Mouse (Mus musculus) liver, postnatal 0 days (tissue): Measurements from ENCODE around the gene Mybpc3. TPM values are rescaled to one million over a fixed set of nuclear protein-coding genes. Genes with fewer than 3 reads are reported as not detected.

ENCODE experiments used
- ATAC-seq: fragments of 200-750 bp; cut with Nextera tagmentation; 2 replicates; pipeline ENCODE4 v1.8.0; 2017; ENCODE audit warnings: mild to moderate bottlenecking, moderate library complexity
- DNase-seq: peaks from one replicate; pipeline ENCODE4 v3.0.0-alpha.2; 2016
- H3K27ac ChIP-seq: fragments of 300-500 bp; sonication (generic); 2 replicates; pipeline ENCODE4 v1.5.1; 2014; ENCODE audit warnings: antibody characterized with exemption, moderate library complexity, mild to moderate bottlenecking, low read depth
- H3K27me3 ChIP-seq: fragments of 300-500 bp; sonication (generic); 2 replicates; pipeline ENCODE4 v1.6.1; 2014; ENCODE audit warnings: low read length, control low read depth, mixed read lengths; ENCODE audit not compliant: insufficient read depth
- H3K36me3 ChIP-seq: fragments of 300-500 bp; sonication (generic); replicated peaks from 2 replicates; pipeline ENCODE4 v1.6.1; 2014; ENCODE audit warnings: mild to moderate bottlenecking, control low read depth, low read length, moderate library complexity, mixed read lengths; ENCODE audit not compliant: insufficient read depth
- H3K4me1 ChIP-seq: fragments of 300-500 bp; sonication (generic); 2 replicates; pipeline ENCODE4 v1.6.1; 2014; ENCODE audit warnings: antibody characterized with exemption, mild to moderate bottlenecking, control low read depth; ENCODE audit not compliant: insufficient read depth
- H3K4me2 ChIP-seq: fragments of 300-500 bp; sonication (generic); 2 replicates; pipeline ENCODE4 v1.6.1; 2014; ENCODE audit warnings: low read depth, mild to moderate bottlenecking, low read length, moderate library complexity, mixed read lengths
- H3K4me3 ChIP-seq: fragments of 300-500 bp; sonication (generic); 2 replicates; pipeline ENCODE4 v1.5.1; 2014; ENCODE audit warnings: low read depth, low read length
- H3K9ac ChIP-seq: fragments of 300-500 bp; sonication (generic); replicated peaks from 2 replicates; pipeline ENCODE4 v1.6.1; 2014; ENCODE audit warnings: mild to moderate bottlenecking, moderate library complexity
- H3K9me3 ChIP-seq: fragments of 300-500 bp; sonication (generic); 2 replicates; pipeline ENCODE4 v1.6.1; 2016; ENCODE audit warnings: mild to moderate bottlenecking, control low read depth, low read length, mixed read lengths
- CTCF ChIP-seq: sonication (generic); IDR thresholded peaks from 2 replicates; pipeline ENCODE4 v1.5.1; 2016; ENCODE audit warnings: antibody characterized with exemption, low read depth
- EP300 ChIP-seq: IDR thresholded peaks from 2 replicates; pipeline ENCODE4 v1.6.1; 2016; ENCODE audit warnings: antibody characterized with exemption, low read depth, mild to moderate bottlenecking
- WGBS: fragments of 180-500 bp; shearing (Covaris S2); extraction: QIAGEN DNeasy Blood & Tissue Kit; methylation state at CpG from one replicate; pipeline ENCODE4 v1.1.7; 2014; ENCODE audit not compliant: insufficient replicate concordance; 5-methylcytosine and 5-hydroxymethylcytosine counted together
- polyA plus RNA-seq: library from polyadenylated mRNA; unstranded; fragments of >200 nt; fragmentation: Nextera tagmentation; extraction: Ambion mirVana; gene quantifications from 2 replicates; pipeline ENCODE4 v1.2.1, GENCODE M21; 2015

Mybpc3 gene
- polyA plus RNA-seq, 1 experiment from 2014 or later: 0.04 TPM

- Histone ChIP-seq H3K4me3 (peak within 1 kb of the TSS; percentile 15; the same call in 1 of the 2 replicates), H3K4me2 (peak within 1 kb of the TSS; percentile 45), H3K27ac (peak within 1 kb of the TSS; percentile 88), H3K27me3 (no peaks in the 10 kb centered on the region), H3K4me1 (peaks cover 16% of the 10 kb centered on the region), H3K9ac (peak within 1 kb of the TSS; percentile 58), H3K9me3 (no peaks in the 10 kb centered on the region), H3K36me3 (no peaks in the 10 kb centered on the region)
- WGBS: 50% methylated on average over 13 of the region's 13 CpGs
- TF ChIP-seq CTCF: no peak
- TF ChIP-seq EP300: no peak
- ATAC-seq: no peak
- no peak for DNase-seq
These were observed 35.9 kb upstream of the Mybpc3 start, which contains the start of gene Spi1 for GRCm38 (mm10) chr2:91081775-91082695. Gene Spi1 (plus strand): TSS chr2:91082390.

GRCm38 (mm10) chr2:91082844-91083243, 35.1 kb upstream of the Mybpc3 start:
- peaks cover 21% of the 10 kb centered on the region for H3K4me1 ChIP-seq
- peak overlapping the region; percentile 58 for H3K9ac ChIP-seq
- peak; percentile 79 for ATAC-seq
- H3K4me3 ChIP-seq: peak overlapping the region; percentile 15; the same call in 1 of the 2 replicates
- H3K27me3 ChIP-seq: no peaks in the 10 kb centered on the region
- whole genome bisulfite sequencing: 23% methylated on average over 11 of the region's 11 CpGs
- H3K27ac ChIP-seq: peak overlapping the region; percentile 88
- no peaks in the 10 kb centered on the region for H3K36me3 ChIP-seq
- DNase-seq: peak; percentile 83
- no peaks in the 10 kb centered on the region for H3K9me3 ChIP-seq
- H3K4me2 ChIP-seq: peak overlapping the region; percentile 45
- TF ChIP-seq EP300 (0 out of 2 replicates have a peak, but pooled peaks have one; percentile 46), CTCF (no peak)

- Histone ChIP-seq H3K9me3 (no peaks in the 10 kb centered on the region), H3K27ac (peak overlapping the region; percentile 88), H3K9ac (peak overlapping the region; percentile 58), H3K27me3 (no peaks in the 10 kb centered on the region), H3K36me3 (no peaks in the 10 kb centered on the region), H3K4me3 (peak overlapping the region; percentile 15; the same call in 1 of the 2 replicates), H3K4me2 (peak overlapping the region; percentile 45), H3K4me1 (peaks cover 25% of the 10 kb centered on the region)
- DNase-seq: no peak
- ATAC-seq: peak; percentile 14
- WGBS: 29% methylated on average over 1 of the region's 1 CpGs
- TF ChIP-seq CTCF (peak; percentile 15; the same call in 1 of the 2 replicates), EP300 (no peak)
These were observed 34.5 kb upstream of the Mybpc3 start for GRCm38 (mm10) chr2:91083366-91083940.

GRCm38 (mm10) chr2:91084179-91084820, 33.6 kb upstream of the Mybpc3 start:
- Histone ChIP-seq H3K4me2 (peak overlapping the region; percentile 45), H3K9ac (peak overlapping the region; percentile 12), H3K27me3 (no peaks in the 10 kb centered on the region), H3K4me1 (peaks cover 17% of the 10 kb centered on the region), H3K36me3 (no peaks in the 10 kb centered on the region), H3K27ac (peak overlapping the region; percentile 88), H3K4me3 (peak overlapping the region; percentile 15; the same call in 1 of the 2 replicates), H3K9me3 (no peaks in the 10 kb centered on the region)
- ATAC-seq: peak; percentile 16
- TF ChIP-seq CTCF (no peak), EP300 (no peak)
- DNase-seq: no peak
- WGBS: 56% methylated on average over 15 of the region's 15 CpGs

GRCm38 (mm10) chr2:91085494-91086391, 32.2 kb upstream of the Mybpc3 start:
- 78% methylated on average over 14 of the region's 14 CpGs for WGBS
- no peaks in the 10 kb centered on the region for H3K9me3 ChIP-seq
- no peaks in the 10 kb centered on the region for H3K27me3 ChIP-seq
- H3K36me3 ChIP-seq: 0 out of 2 replicates have a peak, but pooled peaks cover 1% of the 10 kb centered on the region
- peak overlapping the region; percentile 88 for H3K27ac ChIP-seq
- peaks cover 20% of the 10 kb centered on the region for H3K4me1 ChIP-seq
- 0 out of 2 replicates have a peak overlapping the region, but pooled peaks have one; percentile 26 for H3K4me2 ChIP-seq
- no peak overlapping the region for H3K4me3 ChIP-seq
- ATAC-seq (no peak), DNase-seq (no peak)
- no peak overlapping the region for H3K9ac ChIP-seq
- no peak for TF ChIP-seq EP300
